Mouse (Mus musculus) cerebellum, adult 9-10 months (tissue): ENCODE data around the gene Cdc42bpa.
A peak's percentile ranks its signal among the peaks of the same experiment; 100 is the strongest.

Experiments used
- DNase-seq: peaks from one replicate; pipeline ENCODE4 v3.0.0; 2022

Gene Cdc42bpa

GRCm38 (mm10) chr1:179959721-179960542, at the start of gene Cdc42bpa:
Cdc42bpa (plus strand) TSS chr1:179960472.
- DNase-seq = peak; percentile 79

- DNase-seq = no peak
Measured at GRCm38 (mm10) chr1:179913471-179913870, 46.8 kb upstream of the Cdc42bpa start.

- no peak for DNase-seq
Measured at GRCm38 (mm10) chr1:179917036-179917435, 43.2 kb upstream of the Cdc42bpa start.

GRCm38 (mm10) chr1:179917481-179917880, 42.8 kb upstream of the Cdc42bpa start:
- peak; percentile 55 for DNase-seq

DNA sequence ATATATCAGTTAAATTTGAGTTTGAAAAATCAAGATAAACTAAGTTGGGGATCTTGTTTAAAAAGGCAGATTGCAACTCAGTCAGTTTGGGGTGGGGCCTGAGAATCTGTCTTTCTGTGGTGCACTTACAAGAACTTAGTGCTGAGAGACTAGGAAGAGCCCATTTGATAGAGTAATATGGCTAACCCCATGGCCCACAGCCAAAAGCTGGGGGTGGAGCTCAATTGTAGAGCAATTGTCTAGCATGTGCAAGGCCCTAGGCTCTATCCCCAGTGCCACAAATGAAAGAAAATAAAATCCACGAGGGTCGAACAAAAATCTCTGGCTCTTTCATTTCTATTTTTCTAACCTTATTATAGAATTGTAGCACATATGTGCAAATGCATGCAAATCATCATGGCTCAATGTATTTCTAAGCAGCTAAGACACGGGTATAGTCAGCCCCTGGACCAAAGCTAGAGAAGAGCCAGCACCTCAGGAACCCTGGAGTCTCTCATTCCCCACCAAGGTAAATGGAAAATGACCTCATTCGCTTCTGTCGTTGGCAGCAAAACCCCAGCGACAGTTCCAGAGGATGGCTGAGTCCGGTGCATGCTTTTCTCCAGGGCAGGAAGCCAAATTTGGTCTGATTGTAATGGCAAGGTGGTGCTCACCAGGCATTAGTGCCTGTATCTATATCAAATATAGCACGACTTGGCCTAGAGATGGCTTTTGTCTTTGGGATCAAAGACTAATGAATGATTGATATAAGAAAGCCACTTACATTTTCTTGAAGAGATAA, 40.4 kb upstream of the Cdc42bpa start:
- DNase-seq = peak; percentile 89

GRCm38 (mm10) chr1:179923661-179924405, 36.4 kb upstream of the Cdc42bpa start:
- no peak for DNase-seq

DNA sequence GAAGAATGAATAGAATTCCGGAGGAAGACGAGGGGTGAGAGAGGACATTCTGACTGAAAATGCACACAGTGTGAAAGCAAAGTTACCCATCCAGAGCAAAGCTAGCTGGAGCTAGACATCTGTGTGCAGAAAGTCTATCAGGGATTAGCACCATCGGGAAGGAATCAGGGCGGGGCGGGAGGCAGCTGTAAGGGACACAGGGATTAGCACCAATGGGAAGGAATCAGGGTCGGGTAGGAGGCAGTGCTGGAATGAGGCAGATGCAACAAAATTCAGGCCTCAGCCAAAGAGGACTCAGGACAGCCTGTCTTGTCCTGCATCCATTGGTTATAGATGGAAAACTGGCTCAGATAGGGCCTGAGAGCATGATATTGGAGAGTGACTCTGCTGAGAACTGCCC, 34.0 kb upstream of the Cdc42bpa start:
- DNase-seq = no peak

- DNase-seq = no peak
Measured at GRCm38 (mm10) chr1:179927102-179927501, 33.2 kb upstream of the Cdc42bpa start.

GRCm38 (mm10) chr1:179928822-179929221, 31.4 kb upstream of the Cdc42bpa start:
- no peak for DNase-seq

DNA sequence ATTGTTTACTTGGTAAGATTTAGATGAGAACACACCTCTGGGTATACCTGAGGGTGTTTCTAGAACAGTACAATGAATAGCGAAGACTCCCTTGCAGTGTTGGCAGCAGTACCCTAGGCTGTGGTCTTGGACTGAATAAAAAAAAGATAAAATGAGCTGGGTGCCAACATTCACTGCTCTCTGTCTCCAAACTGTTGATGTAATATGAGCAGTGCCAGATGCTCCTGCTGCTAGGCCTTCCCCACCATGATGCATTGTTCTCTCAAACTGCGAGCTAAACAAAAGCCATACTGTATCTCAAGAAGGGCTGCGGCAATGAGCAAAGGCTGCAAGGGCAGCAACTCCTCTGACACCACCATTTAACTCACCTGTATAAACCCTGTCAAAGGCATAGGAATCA, 29.0 kb upstream of the Cdc42bpa start:
- DNase-seq = peak; percentile 60

DNA sequence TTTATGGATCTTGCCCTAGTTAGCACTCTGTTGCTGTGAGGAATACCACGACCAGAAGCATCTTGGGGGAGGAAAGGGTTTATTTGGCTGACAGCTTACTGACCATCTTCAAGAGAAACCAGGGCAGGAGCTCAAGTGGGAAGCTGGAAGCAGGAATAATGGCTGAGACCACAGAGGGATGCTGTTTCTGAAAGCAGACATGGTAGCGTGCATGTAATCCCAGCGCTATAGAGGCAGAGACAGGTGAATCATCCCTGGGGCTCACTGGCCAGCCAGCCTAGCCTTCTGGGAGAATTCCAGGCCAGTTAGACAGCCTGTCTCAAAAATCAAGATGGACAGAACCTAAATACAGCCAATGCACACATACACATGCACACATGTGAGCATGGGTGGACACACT, 26.2 kb upstream of the Cdc42bpa start:
- no peak for DNase-seq

GRCm38 (mm10) chr1:179940071-179940786, 20.0 kb upstream of the Cdc42bpa start:
- DNase-seq = no peak

DNA sequence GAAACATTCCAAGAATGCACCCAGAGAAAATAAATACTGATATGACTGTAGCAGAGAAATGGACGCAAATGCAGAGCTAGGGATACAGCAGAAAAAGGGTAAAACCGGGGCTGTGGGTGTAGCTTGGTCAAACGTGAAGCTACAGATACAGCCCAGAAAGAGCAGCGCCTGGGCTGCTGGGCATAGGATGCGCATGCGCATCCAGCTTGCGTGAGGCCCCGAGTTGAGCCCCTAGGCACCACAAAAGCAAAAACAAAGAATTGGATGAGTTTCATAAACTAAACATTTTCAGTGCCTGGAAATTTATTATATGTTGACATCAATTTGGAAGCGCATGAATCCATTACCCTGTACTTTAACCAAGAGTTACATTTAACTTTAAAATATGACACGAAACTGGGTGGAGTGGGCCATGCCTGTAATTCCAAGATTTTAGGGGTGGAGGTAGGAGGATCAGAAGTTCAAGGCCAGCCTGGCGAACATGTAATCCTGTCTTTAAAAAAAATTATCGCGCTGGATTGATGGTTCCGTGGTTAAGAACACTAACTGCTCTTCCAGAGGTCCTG, 19.4 kb upstream of the Cdc42bpa start:
- DNase-seq = no peak

- no peak for DNase-seq
Measured at GRCm38 (mm10) chr1:179945017-179945416, 15.3 kb upstream of the Cdc42bpa start.

- peak; percentile 72 for DNase-seq
Measured at GRCm38 (mm10) chr1:179946616-179947015, 13.7 kb upstream of the Cdc42bpa start.

DNA sequence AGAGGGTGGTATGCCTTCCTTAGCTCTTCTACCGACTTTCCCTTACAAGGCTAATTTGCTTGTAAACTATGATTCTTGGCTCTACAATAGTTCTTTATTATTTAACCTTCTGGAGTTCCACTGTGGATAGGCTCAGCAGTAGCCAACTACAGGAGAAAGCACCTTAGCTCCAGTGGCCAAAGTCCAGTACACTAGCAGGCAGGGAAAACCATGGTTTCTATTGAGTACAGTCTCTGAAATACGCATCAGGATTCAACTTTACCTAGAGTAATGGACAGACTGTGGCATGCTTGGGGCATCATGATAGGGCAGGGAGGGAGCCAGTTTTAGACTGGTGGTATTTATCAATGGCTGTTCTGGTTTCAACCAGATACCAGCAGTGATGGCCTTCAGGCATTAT, 12.6 kb upstream of the Cdc42bpa start:
- DNase-seq = no peak

DNA sequence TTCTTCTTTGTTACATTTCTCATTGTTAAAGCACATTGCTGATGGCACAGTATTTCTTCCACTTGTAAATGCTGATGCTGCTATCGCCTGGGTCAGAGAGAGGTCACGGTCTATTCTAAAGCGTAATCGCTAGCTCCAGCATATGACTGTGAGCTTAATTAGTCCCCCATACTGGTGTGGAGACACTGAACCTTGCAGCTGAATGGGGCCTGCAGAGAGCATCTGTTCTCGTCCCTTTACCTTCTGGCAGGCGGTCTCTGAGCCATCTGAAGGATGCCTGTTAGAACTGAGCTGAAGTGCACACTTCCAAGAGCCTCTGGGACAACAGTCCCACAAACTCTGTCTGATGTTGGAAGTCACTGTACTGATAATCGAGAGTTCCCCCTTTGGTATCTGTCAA, 8.7 kb upstream of the Cdc42bpa start:
- DNase-seq = peak; percentile 72

- DNase-seq = no peak
Measured at GRCm38 (mm10) chr1:179953251-179953650, 7.0 kb upstream of the Cdc42bpa start.

DNA sequence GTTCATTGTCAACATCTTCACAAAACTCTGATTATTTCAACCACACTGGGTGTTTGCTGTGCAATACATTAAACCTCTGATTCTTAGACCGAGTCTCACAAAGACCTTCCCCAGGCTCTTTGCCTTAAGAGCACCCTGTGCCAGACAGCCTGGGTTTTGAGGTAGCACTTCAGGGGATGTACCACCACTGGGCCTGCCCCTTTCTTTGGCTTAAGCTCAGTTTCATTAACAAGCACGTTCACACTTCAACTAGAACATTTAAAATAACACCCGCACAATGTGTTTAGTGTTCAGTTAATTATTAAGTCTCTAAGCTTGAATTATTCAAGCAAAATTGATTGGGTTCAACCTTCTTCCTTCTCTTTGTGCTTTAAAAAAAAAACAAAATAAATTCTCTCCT, 2.8 kb upstream of the Cdc42bpa start:
- DNase-seq = no peak

DNA sequence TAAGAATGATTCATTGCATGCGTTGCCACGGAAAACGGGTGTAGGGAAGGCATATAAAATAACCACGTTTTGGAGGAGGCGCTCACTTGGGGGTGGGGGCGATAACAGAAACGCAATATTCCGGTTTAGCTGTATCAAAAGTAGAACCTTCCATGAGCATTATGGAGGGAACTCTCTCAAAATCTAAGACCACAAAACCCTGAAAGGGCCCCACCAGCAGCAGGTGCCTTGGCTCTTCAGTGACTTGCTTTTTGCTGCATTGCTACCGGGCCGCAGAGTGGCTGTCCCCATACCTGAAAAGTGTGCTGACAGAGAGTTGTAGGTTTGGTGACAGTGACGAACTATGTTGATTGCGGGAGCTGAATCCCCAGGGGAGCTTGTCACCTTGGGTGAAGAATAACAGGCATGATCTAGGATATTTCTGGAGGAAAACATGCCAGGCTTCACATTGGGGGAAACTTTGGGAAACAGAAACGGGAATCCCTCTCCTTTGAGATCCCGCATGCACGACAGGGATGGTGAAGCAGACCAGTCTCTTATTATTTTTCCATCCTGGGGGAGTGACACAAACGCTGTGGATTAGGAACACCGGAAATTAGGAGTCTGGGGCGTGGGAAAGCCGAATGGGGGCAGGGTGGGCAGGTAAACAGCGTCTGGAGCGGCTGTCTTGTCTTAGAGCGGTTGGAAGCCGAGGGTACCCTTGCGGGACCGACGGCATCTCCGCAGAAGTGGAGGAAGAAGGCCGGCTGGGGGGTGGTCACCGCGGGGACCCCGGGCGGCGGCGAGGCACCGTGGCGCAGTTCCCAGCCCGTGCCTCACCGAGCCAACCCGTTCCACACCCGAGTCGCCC, 1.2 kb upstream of the Cdc42bpa start:
- DNase-seq = peak; percentile 75

- no peak for DNase-seq
Measured at GRCm38 (mm10) chr1:179960543-179960876, 238 bp downstream of the Cdc42bpa start.
